Mouse (Mus musculus) CD4-positive naive resting alpha-beta T cell, adult 57 days (primary cell): ENCODE data around the gene Rpp38. TPM values are rescaled to one million over a fixed set of nuclear protein-coding genes. Genes with fewer than 3 reads are reported as not detected.

Source experiments
- total RNA-seq: library from RNA; stranded (reverse); gene quantifications from one replicate; pipeline ENCODE4 v1.2.4, GENCODE M21; 2023

Gene Rpp38
- total RNA-seq: 8.0 TPM

GRCm38 (mm10) chr2:3332484-3333242 is at the start of gene Rpp38:
Gene Rpp38 (minus strand): TSS chr2:3332643.

GRCm38 (mm10) chr2:3335611-3336301 is 3.3 kb upstream of the Rpp38 start, which contains the start of gene Acbd7:
Gene Acbd7 (plus strand): TSS chr2:3336168.

GRCm38 (mm10) chr2:3283602-3284472 is 48.6 kb downstream of the Rpp38 start, which contains the start of gene Nmt2:
Gene Nmt2 (plus strand): TSS chr2:3284212.

Other genes starting within 250 kb of the Rpp38 start
- 0.24 TPM for gene Fam171a1, start 218.4 kb downstream of the Rpp38 start, total RNA-seq
- gene Nmt2, start 48.4 kb downstream of the Rpp38 start, total RNA-seq: 34.6 TPM
- not detected for gene Acbd7, start 3.5 kb upstream of the Rpp38 start, total RNA-seq
- gene Olah, start 64.6 kb upstream of the Rpp38 start, total RNA-seq: not detected
- gene Meig1, start 90.0 kb upstream of the Rpp38 start, total RNA-seq: not detected
- gene Dclre1c, start 91.5 kb upstream of the Rpp38 start, total RNA-seq: 34.9 TPM
- gene Suv39h2, start 142.4 kb upstream of the Rpp38 start, total RNA-seq: 1.9 TPM
- 19.3 TPM for gene Gm45902, start 180.1 kb upstream of the Rpp38 start, total RNA-seq
- 104 TPM for gene Hspa14, start 180.2 kb upstream of the Rpp38 start, total RNA-seq
- 0.62 TPM for gene Cdnf, start 180.4 kb upstream of the Rpp38 start, total RNA-seq
- 356 TPM for gene Fam107b, start 237.8 kb upstream of the Rpp38 start, total RNA-seq